Mouse (Mus musculus) hematopoietic stem cell, adult 5-6 weeks (primary cell): ENCODE data around the gene Cdc6. TPM values are rescaled to one million over a fixed set of nuclear protein-coding genes. Genes with fewer than 3 reads are reported as not detected.
A peak's percentile ranks its signal among the peaks of the same experiment; 100 is the strongest.
"Not testable (repeated sequence)": the region's sequence is repeated elsewhere in the genome, so short reads cannot be mapped to it uniquely, and the experiment has no call there.

Experiments used
- ATAC-seq, 2 experiments: fragments of 125-278 bp in 1 of 2; replicated peaks in 1 of 2; 2 replicates each; pipeline ENCODE4 v1.8.0; 2016 to 2017; ENCODE audit warnings: inconsistent platforms in 2 of 2, mild to moderate bottlenecking in 2 of 2, moderate number of reproducible peaks in 2 of 2, low read depth in 1 of 2, moderate TSS enrichment in 1 of 2; ENCODE audit not compliant: low FRiP score in 2 of 2, poor library complexity in 2 of 2, severe bottlenecking in 2 of 2, insufficient read depth in 1 of 2, low TSS enrichment in 1 of 2
- total RNA-seq: library from RNA; stranded (forward); fragments of 172-1452, 232-1000 nt; gene quantifications from 2 replicates; pipeline ENCODE4 v1.2.3, GENCODE M21; 2017

The Cdc6 gene
- total RNA-seq, 1 experiment from 2014 or later, result 30.6 TPM

DNA sequence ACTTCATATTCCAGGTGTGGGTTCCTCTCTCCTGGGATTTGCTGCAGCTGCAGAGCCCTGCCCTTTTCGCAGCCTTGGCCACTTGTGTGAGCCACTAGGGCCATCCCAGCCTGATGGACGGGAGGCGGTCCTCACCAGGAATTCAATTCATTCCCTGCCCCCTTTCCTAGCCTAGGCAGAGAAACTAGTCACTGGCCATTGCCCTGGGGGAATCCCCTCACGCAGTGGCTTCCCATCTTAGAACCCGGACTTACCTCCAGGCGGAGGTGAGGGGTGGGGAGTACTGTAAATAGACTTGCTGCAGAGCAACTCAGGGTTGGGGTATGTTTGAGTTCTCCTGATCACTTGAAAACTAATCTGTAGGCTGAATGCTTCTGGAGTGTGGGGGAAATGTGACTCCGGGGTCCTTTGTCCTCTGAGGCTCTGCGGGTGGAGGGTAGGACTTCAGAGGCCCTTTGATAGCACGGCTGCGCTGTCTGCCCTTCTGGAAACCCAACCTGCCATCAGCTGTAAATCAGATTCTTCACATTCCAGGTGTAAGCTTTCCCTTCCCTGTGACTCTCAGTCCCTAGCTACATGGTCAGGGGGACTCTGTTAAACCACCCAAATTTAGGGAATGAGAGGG, 4.9 kb upstream of the Cdc6 start:
- ATAC-seq, result no peak

DNA sequence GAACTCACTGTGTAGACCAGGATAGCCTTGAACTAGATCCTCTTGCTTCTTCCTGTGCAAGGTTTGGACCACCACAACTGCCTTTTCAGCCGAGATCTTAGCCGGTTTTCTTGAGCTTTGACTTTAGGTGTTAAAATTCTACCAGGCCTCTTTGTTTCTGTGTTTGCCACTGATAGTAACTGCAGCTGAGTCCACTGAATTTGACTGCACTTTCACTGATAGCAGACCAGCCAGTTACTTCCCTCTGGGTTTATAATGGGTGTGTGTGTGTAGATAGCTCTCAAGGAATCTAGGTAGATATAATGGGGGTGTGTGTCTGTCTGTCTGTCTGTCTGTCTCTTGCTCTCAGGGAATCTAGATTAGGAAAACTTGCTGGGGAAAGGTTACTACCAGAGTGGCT, 3.0 kb upstream of the Cdc6 start:
- no peak for ATAC-seq

GRCm38 (mm10) chr11:98905033-98905432, 2.6 kb upstream of the Cdc6 start:
- ATAC-seq, result no peak

GRCm38 (mm10) chr11:98905583-98905982, 2.0 kb upstream of the Cdc6 start:
- ATAC-seq, result no peak

DNA sequence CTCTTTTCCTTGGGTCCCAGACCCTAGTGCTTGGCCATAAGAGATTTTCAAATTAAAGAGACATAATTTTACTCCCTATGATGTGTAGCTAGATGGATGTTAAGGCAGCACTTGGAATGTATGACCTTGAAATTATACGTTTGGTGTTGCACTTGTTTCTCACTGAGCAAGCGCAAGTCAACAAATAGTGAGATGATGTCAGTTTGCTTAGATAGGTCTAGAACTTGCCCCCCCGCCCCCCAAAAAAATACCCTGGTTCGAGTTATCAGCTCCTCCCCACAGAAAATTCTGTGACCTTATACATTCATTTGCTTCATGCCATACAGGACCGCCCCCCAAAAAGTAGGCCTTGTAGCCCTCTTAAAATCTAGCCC, 551 bp upstream of the Cdc6 start:
- no peak for ATAC-seq

GRCm38 (mm10) chr11:98909654-98910053, 2.1 kb downstream of the Cdc6 start:
- 0 out of 4 replicates have a peak, but pooled peaks have one; percentile 24 to 28 for ATAC-seq

DNA sequence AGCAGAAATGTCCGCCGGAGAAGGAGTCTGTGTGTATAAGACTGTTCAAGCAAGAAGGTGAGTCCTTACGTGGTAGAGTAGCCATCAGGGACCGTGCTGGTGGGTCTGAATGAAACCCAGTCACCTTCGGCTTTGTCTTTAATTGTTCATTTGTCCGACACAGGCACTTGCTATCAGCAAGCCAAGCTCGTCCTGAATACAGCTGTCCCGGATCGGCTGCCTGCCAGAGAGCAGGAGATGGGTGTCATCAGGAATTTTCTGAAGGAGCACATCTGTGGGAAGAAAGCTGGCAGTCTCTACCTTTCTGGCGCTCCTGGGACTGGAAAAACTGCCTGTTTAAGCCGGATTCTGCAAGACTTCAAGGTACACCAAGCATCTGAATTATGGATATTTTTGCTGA, 2.8 kb downstream of the Cdc6 start:
- ATAC-seq, result no peak

DNA sequence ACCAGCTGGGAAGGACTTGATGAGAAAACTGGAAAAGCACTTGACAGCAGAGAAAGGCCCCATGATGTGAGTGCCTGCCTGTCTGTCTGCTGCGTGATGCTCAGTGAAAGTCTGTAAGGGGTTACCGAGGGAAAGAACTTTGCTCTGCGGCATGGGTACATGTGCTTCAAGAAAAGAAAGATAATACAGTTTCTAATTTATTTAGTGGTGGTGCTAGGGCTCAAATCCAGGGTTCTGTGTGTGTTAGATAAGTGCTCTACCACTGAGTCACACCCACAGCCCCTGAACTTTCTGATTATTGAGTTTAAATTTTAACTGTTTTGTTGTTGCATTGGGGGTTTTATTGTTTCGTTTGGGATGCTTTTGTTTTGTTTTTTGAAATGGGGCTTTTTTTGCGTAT, 3.9 kb downstream of the Cdc6 start:
- no peak for ATAC-seq

DNA sequence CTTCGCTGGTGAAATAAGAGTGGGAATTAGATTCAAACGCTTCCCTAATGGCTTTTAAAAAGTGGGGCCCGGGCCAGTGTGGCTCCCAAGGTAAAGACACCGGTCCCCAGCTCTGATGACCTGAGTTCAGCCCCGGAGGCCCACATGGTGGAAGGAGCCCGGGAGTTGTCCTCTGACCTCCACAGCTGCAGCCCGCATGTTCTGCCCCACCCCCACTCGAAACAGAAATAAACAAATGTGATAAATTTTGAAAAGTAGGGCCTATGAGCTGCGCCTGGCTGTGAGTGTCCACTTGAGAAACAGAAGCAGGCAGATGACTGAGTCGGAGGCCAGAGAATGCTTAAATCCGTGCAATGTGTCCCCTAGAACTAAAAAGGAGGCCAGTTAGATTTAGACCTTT, 6.6 kb downstream of the Cdc6 start:
- no peak for ATAC-seq

GRCm38 (mm10) chr11:98916376-98916775, 8.8 kb downstream of the Cdc6 start:
- not testable (repeated sequence) for ATAC-seq

DNA sequence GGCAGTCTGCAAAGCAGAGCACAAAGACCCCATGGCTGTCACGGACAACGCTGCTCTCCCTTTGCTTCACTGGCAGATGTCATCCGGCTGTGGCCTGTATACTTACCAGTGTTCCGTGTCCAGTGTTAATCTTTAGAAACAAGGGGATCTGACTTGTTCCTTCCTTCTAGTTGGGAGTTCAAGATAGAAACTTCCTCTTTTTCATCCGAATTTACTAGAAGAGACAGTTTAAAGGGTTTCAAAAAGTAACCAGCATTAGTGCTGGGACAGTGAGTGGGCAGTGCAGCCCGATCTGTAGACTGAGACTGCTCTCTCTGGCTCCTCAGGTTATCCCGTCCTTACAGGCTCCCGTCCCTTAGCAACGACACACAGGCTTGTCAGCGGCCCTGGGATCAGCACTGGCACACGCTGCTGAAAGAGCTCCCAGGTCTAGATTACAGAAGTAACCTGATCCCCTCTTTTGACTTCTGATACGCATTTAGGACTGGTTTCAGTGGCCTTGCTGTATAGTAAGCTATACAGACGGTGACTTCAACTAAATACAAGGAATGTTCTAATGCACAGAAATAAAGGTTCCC, 9.9 kb downstream of the Cdc6 start:
- peak; percentile 28 to 36; a peak in 3 of 4 replicates for ATAC-seq

GRCm38 (mm10) chr11:98918231-98918630, 10.6 kb downstream of the Cdc6 start:
- peak; percentile 91 to 93 for ATAC-seq

DNA sequence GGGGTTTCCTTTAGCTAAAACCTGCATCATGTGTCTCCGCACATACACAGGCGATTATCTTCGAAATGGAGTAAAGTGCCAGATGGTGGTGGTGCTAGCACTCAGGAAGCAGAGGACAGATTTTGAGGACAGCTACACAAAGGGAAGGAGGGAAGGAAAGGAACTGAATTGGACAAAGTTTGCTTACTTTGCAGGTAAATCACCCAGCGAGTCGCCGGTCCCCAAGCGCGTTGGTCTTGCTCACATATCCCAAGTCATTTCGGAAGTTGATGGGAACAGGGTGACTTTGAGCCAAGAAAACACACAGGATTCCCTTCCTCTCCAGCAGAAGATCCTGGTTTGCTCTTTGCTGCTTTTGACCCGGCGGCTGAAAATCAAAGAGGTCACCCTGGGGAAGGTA, 11.4 kb downstream of the Cdc6 start:
- no peak for ATAC-seq

DNA sequence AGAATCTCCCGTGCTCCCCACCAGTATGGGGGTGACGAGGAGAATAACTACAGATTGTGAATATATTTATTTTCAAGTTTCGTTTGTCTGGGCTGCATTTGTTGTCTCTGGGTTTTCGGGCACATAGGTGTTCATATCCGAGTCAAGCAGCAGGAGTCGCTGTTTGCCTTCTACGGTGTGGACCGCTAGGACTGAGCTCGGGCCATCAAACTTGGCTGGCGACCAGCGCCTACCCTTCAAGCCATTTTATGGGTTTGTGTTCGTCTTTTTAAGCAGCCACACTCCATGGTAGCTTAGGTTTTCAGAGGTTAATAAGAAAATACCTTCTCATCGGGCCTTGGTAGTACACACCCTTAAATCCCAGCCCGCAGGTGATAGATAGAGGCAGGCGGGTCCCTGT, 14.2 kb downstream of the Cdc6 start:
- ATAC-seq, result not testable (repeated sequence)

DNA sequence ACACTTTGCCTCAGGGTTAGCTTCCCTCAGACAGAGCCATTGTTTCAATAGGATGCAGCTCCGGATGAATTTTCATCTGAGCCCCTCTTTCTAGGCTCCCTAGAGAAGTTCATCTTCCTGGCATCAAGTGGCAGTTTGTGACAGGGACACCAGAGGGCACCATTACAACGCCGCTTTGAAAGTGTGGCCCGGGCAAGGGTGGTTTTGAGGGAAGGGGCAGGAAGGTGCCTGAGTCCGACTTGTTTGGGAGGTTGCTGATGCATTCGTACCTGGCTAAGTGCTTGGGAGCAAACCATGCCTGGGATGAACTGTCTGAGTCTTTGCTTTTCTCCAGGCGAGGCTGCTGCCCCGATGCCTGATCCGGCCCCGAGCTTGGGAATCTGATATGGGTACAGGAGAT, 14.7 kb downstream of the Cdc6 start:
- not testable (repeated sequence) for ATAC-seq

DNA sequence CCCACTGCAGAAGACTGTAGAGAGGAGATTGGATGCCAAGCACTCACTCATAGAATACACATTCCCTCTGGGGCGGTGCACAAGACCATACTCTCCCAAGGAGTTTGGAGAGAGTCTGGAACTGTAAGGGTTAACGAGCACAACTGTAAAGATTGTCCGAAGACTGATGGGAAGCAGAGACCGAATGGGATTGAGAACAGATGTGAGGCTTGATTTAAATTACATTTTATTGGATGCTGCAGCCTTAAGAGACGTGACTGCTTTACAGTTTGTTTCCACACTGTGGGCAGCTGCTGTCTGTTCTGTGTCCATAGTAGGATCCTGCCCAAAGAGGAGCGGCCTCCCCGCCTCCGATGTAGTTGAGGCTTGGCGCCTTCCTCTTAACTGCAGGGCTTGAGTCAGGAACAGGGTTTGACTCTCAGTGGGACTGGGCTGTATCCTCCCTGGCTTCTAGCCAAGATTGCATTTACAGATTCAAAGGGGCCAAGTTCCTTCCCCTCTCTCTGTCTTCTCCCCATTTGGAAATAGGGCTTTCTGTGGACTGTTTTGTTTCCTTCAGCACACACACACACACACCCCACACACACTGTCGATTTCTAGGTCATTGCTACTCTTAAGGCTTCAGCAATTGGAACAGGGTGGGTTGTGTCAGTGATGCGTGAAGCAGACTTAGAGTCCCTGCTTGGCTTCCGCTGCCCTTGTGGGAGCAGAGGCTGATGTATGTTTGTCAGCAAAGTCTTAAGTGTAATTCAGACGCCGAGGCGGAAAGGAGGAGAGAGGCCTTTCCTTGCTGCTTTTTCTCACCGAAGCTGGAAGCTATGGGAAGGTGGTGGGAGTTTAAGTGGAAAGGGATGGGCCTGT, 15.5 kb downstream of the Cdc6 start:
- ATAC-seq, result not testable (repeated sequence)

DNA sequence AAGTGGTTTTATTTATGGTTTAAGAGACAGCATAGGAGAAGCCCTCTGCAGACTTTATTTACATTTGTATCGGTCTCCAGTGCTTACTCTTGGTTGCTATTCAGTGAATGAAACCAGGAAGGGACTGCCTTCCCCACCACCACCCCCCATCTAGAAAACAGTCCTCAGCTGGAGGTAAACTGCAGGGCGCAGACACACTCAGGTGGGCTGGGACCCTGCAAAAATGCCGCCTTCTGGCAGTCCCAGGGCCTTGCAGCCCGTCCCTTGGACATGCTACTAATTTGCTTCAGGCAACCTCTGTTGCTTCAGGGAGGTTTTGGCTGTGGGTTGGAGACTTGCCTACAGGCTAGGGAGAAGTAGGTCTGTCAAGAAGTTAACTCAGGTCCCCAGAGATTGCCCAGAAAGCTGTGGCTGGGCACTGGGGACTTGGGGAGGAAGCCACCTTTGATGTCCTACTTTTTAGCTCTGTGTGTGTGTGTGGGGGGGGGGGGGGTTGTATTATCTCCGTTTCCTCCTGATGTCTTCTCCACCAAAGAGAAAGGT, 17.1 kb downstream of the Cdc6 start:
- ATAC-seq, result 0 out of 4 replicates have a peak, but pooled peaks of 1 of the 2 experiments have one; percentile 15

DNA sequence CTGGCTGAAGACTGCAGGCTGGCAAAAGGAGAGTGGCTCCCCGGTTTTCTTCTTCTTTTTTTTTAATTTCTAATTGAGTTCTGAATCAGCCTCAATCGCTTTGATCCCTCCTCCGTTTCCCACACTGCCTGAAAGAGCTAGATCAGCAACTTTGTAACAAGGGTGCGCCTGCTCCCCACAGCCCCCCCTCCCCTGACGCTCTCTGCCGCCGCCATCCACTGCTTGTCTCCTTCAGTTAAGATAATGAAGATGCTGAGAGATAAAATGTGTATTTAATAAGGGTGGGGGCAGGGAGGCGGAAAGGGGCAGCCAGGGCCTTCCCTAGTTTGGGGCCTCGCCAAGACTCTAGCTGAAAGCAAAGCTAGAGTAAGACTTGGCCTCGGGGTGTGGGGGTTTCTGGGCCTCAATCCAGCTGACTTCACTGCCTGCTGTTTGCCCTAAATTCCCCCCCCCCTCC, 17.7 kb downstream of the Cdc6 start:
- no peak for ATAC-seq
